Mouse (Mus musculus) granulocyte monocyte progenitor cell, adult 5-6 weeks (primary cell): ENCODE results near the gene Olfr1375. TPM values are rescaled to one million over a fixed set of nuclear protein-coding genes. Genes with fewer than 3 reads are reported as not detected.
"Not testable (repeated sequence)": the region's sequence is repeated elsewhere in the genome, so short reads cannot be mapped to it uniquely, and the experiment has no call there.

Source experiments
- ATAC-seq: replicated peaks from 2 replicates; pipeline ENCODE4 v1.8.0; 2016; ENCODE audit warnings: mild to moderate bottlenecking, moderate TSS enrichment, inconsistent platforms; ENCODE audit not compliant: poor library complexity, severe bottlenecking
- total RNA-seq, 2 experiments: library from RNA; stranded (forward) in 1 of 2; stranded (reverse) in 1 of 2; fragments of 200-712, 200-1000 nt in 1 of 2; fragments of >200 nt in 1 of 2; fragmentation: Nextera tagmentation in 1 of 2; gene quantifications; 2 replicates each; pipeline ENCODE4 v1.2.3; 2014 to 2017

Olfr1375 gene
- total RNA-seq (2014; fragmentation: Nextera tagmentation) = not detected in 2 replicates
- not detected in 2 replicates for total RNA-seq (2017)

GRCm38 (mm10) chr11:51047809-51048208 lies at the start of gene Olfr1375:
Olfr1375 (plus strand) TSS chr11:51048109.
- not testable (repeated sequence) for ATAC-seq

- no peak for ATAC-seq
These were observed 44.6 kb upstream of the Olfr1375 start, which contains the start of gene Olfr51 for GRCm38 (mm10) chr11:51003296-51003695. Olfr51 (plus strand) TSS chr11:51003596.

GRCm38 (mm10) chr11:51011821-51012220 lies 36.1 kb upstream of the Olfr1375 start:
- ATAC-seq = no peak

- no peak for ATAC-seq
These were observed 34.0 kb upstream of the Olfr1375 start, which contains the start of gene Olfr54 for GRCm38 (mm10) chr11:51013936-51014335. Olfr54 (plus strand) TSS chr11:51014236.

- no peak for ATAC-seq
These were observed 31.6 kb upstream of the Olfr1375 start for GRCm38 (mm10) chr11:51016341-51016740.

GRCm38 (mm10) chr11:51026811-51027210 lies 21.1 kb upstream of the Olfr1375 start:
- ATAC-seq = not testable (repeated sequence)

- not testable (repeated sequence) for ATAC-seq
These were observed 18.5 kb upstream of the Olfr1375 start for GRCm38 (mm10) chr11:51029381-51029780.

GRCm38 (mm10) chr11:51030225-51030624 lies 17.7 kb upstream of the Olfr1375 start:
- ATAC-seq = no peak

- ATAC-seq = no peak; the same call in 1 of the 2 replicates
These were observed 15.1 kb upstream of the Olfr1375 start for GRCm38 (mm10) chr11:51032851-51033250.

GRCm38 (mm10) chr11:51034141-51034540 lies 13.8 kb upstream of the Olfr1375 start:
- not testable (repeated sequence) for ATAC-seq

GRCm38 (mm10) chr11:51035951-51036350 lies 12.0 kb upstream of the Olfr1375 start:
- ATAC-seq = no peak

GRCm38 (mm10) chr11:51044776-51045175 lies 3.1 kb upstream of the Olfr1375 start:
- not testable (repeated sequence) for ATAC-seq

- no peak for ATAC-seq
These were observed 3.8 kb downstream of the Olfr1375 start for GRCm38 (mm10) chr11:51051678-51052077.

- ATAC-seq = no peak
These were observed 5.3 kb downstream of the Olfr1375 start for GRCm38 (mm10) chr11:51053230-51053629.

GRCm38 (mm10) chr11:51059151-51059571 lies 11.3 kb downstream of the Olfr1375 start, which contains the start of gene Zfp354a:
Zfp354a (plus strand) TSS chr11:51059257.
- peak; percentile 50; the same call in 1 of the 2 replicates for ATAC-seq

GRCm38 (mm10) chr11:51059640-51060039 lies 11.7 kb downstream of the Olfr1375 start:
- no peak for ATAC-seq

GRCm38 (mm10) chr11:51060981-51061380 lies 13.1 kb downstream of the Olfr1375 start:
- ATAC-seq = no peak

- no peak for ATAC-seq
These were observed 15.4 kb downstream of the Olfr1375 start for GRCm38 (mm10) chr11:51063276-51063675.

GRCm38 (mm10) chr11:51063841-51064240 lies 15.9 kb downstream of the Olfr1375 start:
- no peak for ATAC-seq

- ATAC-seq = no peak
These were observed 36.6 kb downstream of the Olfr1375 start for GRCm38 (mm10) chr11:51084527-51084926.

- no peak for ATAC-seq
These were observed 37.4 kb downstream of the Olfr1375 start for GRCm38 (mm10) chr11:51085269-51085668.
